Comparison of ENCODE assay signal across 8 mouse cellular contexts in genomic region chr7:129506894-129507293, GRCm38 (mm10).
A peak's percentile ranks its signal among the peaks of the same experiment; 100 is the strongest.
DNase-seq lines count a peak whose midpoint lies in the region; ATAC-seq and TF ChIP-seq lines count a peak whose summit lies in the region.

No protein-coding gene starts in this region.

- no peaks in the 10 kb centered on the region for H3K27me3 ChIP-seq in heart, adult 2 months (ENCODE audit: control insufficient read depth, insufficient read depth, low read length)
- no peaks in the 10 kb centered on the region for H3K27me3 ChIP-seq in heart, embryonic 10.5 days (ENCODE audit: insufficient read depth, poor library complexity, severe bottlenecking)
- H3K27me3 ChIP-seq in lung, postnatal 0 days (replicated peaks; ENCODE audit: insufficient read depth, low read length), result no peaks in the 10 kb centered on the region
- H3K27me3 ChIP-seq in forebrain, embryonic 15.5 days, result no peaks in the 10 kb centered on the region

- H3K4me3 ChIP-seq in heart, adult 2 months, result no peak overlapping the region
- H3K4me3 ChIP-seq in heart, embryonic 10.5 days, result no peak overlapping the region
- H3K4me3 ChIP-seq in lung, postnatal 0 days (ENCODE audit: low read depth, low read length), result no peak overlapping the region
- no peak overlapping the region for H3K4me3 ChIP-seq in lung, adult 2 months (replicated peaks; ENCODE audit: extremely low read depth, low read depth, low read length)
- no peak overlapping the region for H3K4me3 ChIP-seq in forebrain, embryonic 15.5 days

- H3K9me3 ChIP-seq in heart, embryonic 10.5 days, result no peaks in the 10 kb centered on the region
- no peaks in the 10 kb centered on the region for H3K9me3 ChIP-seq in lung, postnatal 0 days (ENCODE audit: low read length)
- H3K9me3 ChIP-seq in forebrain, embryonic 15.5 days, result no peaks in the 10 kb centered on the region

- H3K27ac ChIP-seq in heart, adult 2 months, result no peak overlapping the region
- H3K27ac ChIP-seq in heart, embryonic 10.5 days, result no peak overlapping the region
- H3K27ac ChIP-seq in lung, postnatal 0 days (ENCODE audit: low read length), result no peak overlapping the region
- H3K27ac ChIP-seq in forebrain, embryonic 15.5 days (replicated peaks), result no peak overlapping the region

- intact Hi-C loops in heart, adult 2 months (cut with DNase I), result loop anchor here (1.0 kb wide), 1 partner anchor 647 kb away; no protein-coding TSS in a partner anchor

- H3K9ac ChIP-seq in heart, adult 2 months (ENCODE audit: low read depth, low read length), result no peak overlapping the region
- H3K9ac ChIP-seq in lung, postnatal 0 days (replicated peaks; ENCODE audit: low read depth), result no peak overlapping the region
- H3K9ac ChIP-seq in forebrain, embryonic 15.5 days (replicated peaks), result no peak overlapping the region

- ATAC-seq in lung, postnatal 0 days, result no peak
- ATAC-seq in forebrain, embryonic 15.5 days (replicated peaks), result no peak

- DNase-seq in heart, adult 2 months, result no peak
- no peak for DNase-seq in heart, embryonic 10.5 days (ENCODE audit: low spot score)
- peak; percentile 66 for DNase-seq in lung, postnatal 0 days (ENCODE audit: low spot score)
- DNase-seq in lung, adult 2 months, result no peak
- DNase-seq in brain, embryonic 18.5 days (ENCODE audit: low read depth, low spot score), result peak; percentile 59
- DNase-seq in lung, postnatal 14 days, result peak; percentile 27
- no peak for DNase-seq in urinary bladder, adult 2 months (ENCODE audit: low spot score)

- no peaks in the 10 kb centered on the region for H3K4me1 ChIP-seq in heart, adult 2 months (ENCODE audit: control insufficient read depth, insufficient read depth, low read length)
- peaks cover 8% of the 10 kb centered on the region; the same call in 1 of the 2 replicates for H3K4me1 ChIP-seq in heart, embryonic 10.5 days
- H3K4me1 ChIP-seq in lung, postnatal 0 days (ENCODE audit: insufficient read depth, low read depth, low read length), result no peaks in the 10 kb centered on the region
- H3K4me1 ChIP-seq in lung, adult 2 months (ENCODE audit: control insufficient read depth, insufficient read depth, low read length), result no peaks in the 10 kb centered on the region
- no peaks in the 10 kb centered on the region for H3K4me1 ChIP-seq in forebrain, embryonic 15.5 days

- no peak for TF ChIP-seq POLR2A in heart, adult 2 months (IDR thresholded peaks at IDR 0.05; ENCODE audit: insufficient read depth, low read depth, low read length)
- no peak for TF ChIP-seq POLR2A in lung, adult 2 months (IDR thresholded peaks at IDR 0.05; ENCODE audit: borderline replicate concordance, extremely low read depth, low read depth, low read length)

- no peaks in the 10 kb centered on the region for H3K79me2 ChIP-seq in heart, adult 2 months (replicated peaks; ENCODE audit: control insufficient read depth, insufficient read depth, low read length)

- H3K36me3 ChIP-seq in heart, adult 2 months (ENCODE audit: control insufficient read depth, insufficient read depth, low read length), result no peaks in the 10 kb centered on the region
- H3K36me3 ChIP-seq in heart, embryonic 10.5 days, result no peaks in the 10 kb centered on the region
- no peaks in the 10 kb centered on the region for H3K36me3 ChIP-seq in lung, postnatal 0 days (ENCODE audit: insufficient read depth, low read length)
- H3K36me3 ChIP-seq in forebrain, embryonic 15.5 days, result no peaks in the 10 kb centered on the region

- H3K4me2 ChIP-seq in lung, postnatal 0 days (replicated peaks; ENCODE audit: low read depth, low read length), result no peak overlapping the region
- no peak overlapping the region for H3K4me2 ChIP-seq in forebrain, embryonic 15.5 days (replicated peaks)

- WGBS in heart, adult 2 months, result 21% methylated on average over 2 of the region's 2 CpGs
- 18% methylated on average over 2 of the region's 2 CpGs for WGBS in heart, embryonic 10.5 days
- 31% methylated on average over 2 of the region's 2 CpGs for WGBS in lung, postnatal 0 days
- WGBS in lung, adult 2 months, result 26% methylated on average over 2 of the region's 2 CpGs
- 17% methylated on average over 2 of the region's 2 CpGs for WGBS in forebrain, embryonic 15.5 days

- TF ChIP-seq CTCF in heart, adult 2 months (IDR thresholded peaks at IDR 0.05), result peak; percentile 76
- TF ChIP-seq CTCF in lung, postnatal 0 days (IDR thresholded peaks at IDR 0.05), result peak; percentile 72
- TF ChIP-seq CTCF in lung, adult 2 months (IDR thresholded peaks at IDR 0.05; ENCODE audit: insufficient read depth, low read length), result no peak; the same call in 1 of the 2 replicates

- TF ChIP-seq EP300 in heart, adult 2 months (IDR thresholded peaks at IDR 0.05; ENCODE audit: insufficient read depth, low read depth, low read length), result no peak
- TF ChIP-seq EP300 in lung, postnatal 0 days (IDR thresholded peaks at IDR 0.05), result no peak

Comparison
In these comparisons a context has a peak if more than half of its experiments do, and no peak if none do; other contexts are left out.
1. DNase-seq: peak in lung, postnatal 0 days (single experiment), brain, embryonic 18.5 days (single experiment) and lung, postnatal 14 days (single experiment); none in heart, adult 2 months (0 of 2), heart, embryonic 10.5 days (single experiment), lung, adult 2 months (single experiment) and urinary bladder, adult 2 months (single experiment).